Mouse (Mus musculus) myocyte (in vitro differentiated cells): Measurements from ENCODE around the gene Itpr2.

Source experiments
- E2F4 ChIP-seq: IDR thresholded peaks from one replicate; pipeline ENCODE4 v1.6.1; 2011; ENCODE audit warnings: mild to moderate bottlenecking, control low read depth, moderate library complexity; ENCODE audit not compliant: insufficient read depth
- MAX ChIP-seq: IDR thresholded peaks from one replicate; pipeline ENCODE4 v1.6.1; 2011; ENCODE audit warnings: low read depth, mild to moderate bottlenecking, control low read depth
- MYOD1 ChIP-seq, 3 experiments: IDR thresholded peaks; one replicate each; pipeline ENCODE4 v1.6.1; 2011; ENCODE audit warnings: control low read depth in 2 of 3, low read depth in 2 of 3, mild to moderate bottlenecking in 2 of 3, moderate library complexity in 1 of 3; ENCODE audit not compliant: insufficient read length in 2 of 3, control insufficient read depth in 1 of 3
- MYOG ChIP-seq, 3 experiments: IDR thresholded peaks; one replicate each; pipeline ENCODE4 v1.6.1; 2011; ENCODE audit warnings: control low read depth in 2 of 3, low read depth in 2 of 3, mild to moderate bottlenecking in 2 of 3; ENCODE audit not compliant: insufficient read length in 2 of 3, control insufficient read depth in 1 of 3, insufficient read depth in 1 of 3
- POLR2A ChIP-seq: IDR thresholded peaks from one replicate; pipeline ENCODE4 v1.6.1; 2011; ENCODE audit warnings: low read depth, mild to moderate bottlenecking, control low read depth, moderate library complexity; ENCODE audit not compliant: insufficient read length
- TCF12 ChIP-seq: IDR thresholded peaks from one replicate; pipeline ENCODE4 v1.6.1; 2011; ENCODE audit warnings: mild to moderate bottlenecking, control low read depth; ENCODE audit not compliant: poor library complexity, insufficient read depth, severe bottlenecking

- TF ChIP-seq POLR2A: no peak
- TF ChIP-seq MYOD1 (IDR thresholded peaks at IDR 0.05; ENCODE audit: control insufficient read depth in 1 of 3, insufficient read length in 2 of 3, low read depth in 2 of 3): no peak
- no peak for TF ChIP-seq E2F4
- TF ChIP-seq MAX: no peak
- TF ChIP-seq TCF12: no peak
- TF ChIP-seq MYOG (IDR thresholded peaks at IDR 0.05; ENCODE audit: control insufficient read depth in 1 of 3, insufficient read depth in 1 of 3, insufficient read length in 2 of 3, low read depth in 2 of 3): no peak
Observed at GRCm38 (mm10) chr6:146537111-146537510, 35.1 kb upstream of the Itpr2 start.
